Mouse (Mus musculus) liver, postnatal 0 days (tissue): ENCODE measurements at regions not wholly inside any gene's neighbourhood (a gene's known extent, or its start where the extent isn't known, plus 50 kb on each side); places are given as distances from the start of the nearest gene placed in this dataset.

Source experiments
- ATAC-seq: fragments of 200-750 bp; cut with Nextera tagmentation; 2 replicates; pipeline ENCODE4 v1.8.0; 2017; ENCODE audit warnings: mild to moderate bottlenecking, moderate library complexity
- DNase-seq: peaks from one replicate; pipeline ENCODE4 v3.0.0-alpha.2; 2016
- H3K27ac ChIP-seq: fragments of 300-500 bp; sonication (generic); 2 replicates; pipeline ENCODE4 v1.5.1; 2014; ENCODE audit warnings: antibody characterized with exemption, moderate library complexity, mild to moderate bottlenecking, low read depth
- H3K27me3 ChIP-seq: fragments of 300-500 bp; sonication (generic); 2 replicates; pipeline ENCODE4 v1.6.1; 2014; ENCODE audit warnings: low read length, control low read depth, mixed read lengths; ENCODE audit not compliant: insufficient read depth
- H3K36me3 ChIP-seq: fragments of 300-500 bp; sonication (generic); replicated peaks from 2 replicates; pipeline ENCODE4 v1.6.1; 2014; ENCODE audit warnings: mild to moderate bottlenecking, control low read depth, low read length, moderate library complexity, mixed read lengths; ENCODE audit not compliant: insufficient read depth
- H3K4me1 ChIP-seq: fragments of 300-500 bp; sonication (generic); 2 replicates; pipeline ENCODE4 v1.6.1; 2014; ENCODE audit warnings: antibody characterized with exemption, mild to moderate bottlenecking, control low read depth; ENCODE audit not compliant: insufficient read depth
- H3K4me2 ChIP-seq: fragments of 300-500 bp; sonication (generic); 2 replicates; pipeline ENCODE4 v1.6.1; 2014; ENCODE audit warnings: low read depth, mild to moderate bottlenecking, low read length, moderate library complexity, mixed read lengths
- H3K4me3 ChIP-seq: fragments of 300-500 bp; sonication (generic); 2 replicates; pipeline ENCODE4 v1.5.1; 2014; ENCODE audit warnings: low read depth, low read length
- H3K9ac ChIP-seq: fragments of 300-500 bp; sonication (generic); replicated peaks from 2 replicates; pipeline ENCODE4 v1.6.1; 2014; ENCODE audit warnings: mild to moderate bottlenecking, moderate library complexity
- H3K9me3 ChIP-seq: fragments of 300-500 bp; sonication (generic); 2 replicates; pipeline ENCODE4 v1.6.1; 2016; ENCODE audit warnings: mild to moderate bottlenecking, control low read depth, low read length, mixed read lengths
- CTCF ChIP-seq: sonication (generic); IDR thresholded peaks from 2 replicates; pipeline ENCODE4 v1.5.1; 2016; ENCODE audit warnings: antibody characterized with exemption, low read depth
- EP300 ChIP-seq: IDR thresholded peaks from 2 replicates; pipeline ENCODE4 v1.6.1; 2016; ENCODE audit warnings: antibody characterized with exemption, low read depth, mild to moderate bottlenecking
- WGBS: fragments of 180-500 bp; shearing (Covaris S2); extraction: QIAGEN DNeasy Blood & Tissue Kit; methylation state at CpG from one replicate; pipeline ENCODE4 v1.1.7; 2014; ENCODE audit not compliant: insufficient replicate concordance; 5-methylcytosine and 5-hydroxymethylcytosine counted together

DNA sequence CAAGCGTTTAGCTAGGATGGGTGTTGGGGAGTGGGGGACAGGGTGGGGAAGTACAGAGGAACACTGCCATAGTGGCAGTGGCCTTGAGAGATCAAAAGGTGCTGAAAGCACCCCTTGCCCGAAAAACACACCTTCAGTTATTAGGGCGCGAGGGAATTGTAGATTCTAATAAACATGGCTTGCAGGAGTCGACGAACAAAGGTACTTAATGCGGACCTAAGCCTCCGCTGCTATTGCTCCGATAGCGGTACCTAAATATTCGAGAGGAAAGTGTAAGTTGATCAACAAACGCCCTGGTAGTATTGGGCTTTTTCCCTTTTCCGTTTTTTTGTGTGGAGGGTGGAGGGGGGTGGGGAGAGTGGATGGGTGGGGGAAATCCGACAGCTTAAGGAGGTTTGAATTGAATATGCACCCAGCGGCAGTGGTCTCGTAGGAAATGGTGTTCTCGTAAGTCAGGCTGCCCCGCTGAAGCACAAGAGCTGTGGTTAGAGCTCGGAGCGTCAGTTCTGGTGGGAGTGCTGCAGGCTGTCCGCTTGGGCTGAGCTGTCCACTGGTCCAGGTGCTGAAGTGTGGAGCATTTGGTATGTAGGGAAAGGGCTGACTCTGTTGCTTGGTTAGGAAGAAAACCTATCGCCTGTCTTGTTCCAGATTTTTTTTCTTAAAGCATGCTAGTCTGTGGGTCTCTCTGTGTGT is 130.8 kb upstream of the Dpyd start:
- H3K4me2 ChIP-seq: peak overlapping the region; percentile 51
- DNase-seq (peak; percentile 77), ATAC-seq (peak; percentile 68; the same call in 1 of the 2 replicates)
- WGBS: 2% methylated on average over 22 of the region's 22 CpGs
- no peak overlapping the region for H3K27ac ChIP-seq
- H3K36me3 ChIP-seq: no peaks in the 10 kb centered on the region
- no peak overlapping the region for H3K9ac ChIP-seq
- no peaks in the 10 kb centered on the region for H3K9me3 ChIP-seq
- 0 out of 2 replicates have a peak overlapping the region, but pooled peaks have one; percentile 24 for H3K4me3 ChIP-seq
- H3K27me3 ChIP-seq: peaks cover 37% of the 10 kb centered on the region
- no peak for TF ChIP-seq EP300
- no peak for TF ChIP-seq CTCF
- no peaks in the 10 kb centered on the region; the same call in 1 of the 2 replicates for H3K4me1 ChIP-seq

DNA sequence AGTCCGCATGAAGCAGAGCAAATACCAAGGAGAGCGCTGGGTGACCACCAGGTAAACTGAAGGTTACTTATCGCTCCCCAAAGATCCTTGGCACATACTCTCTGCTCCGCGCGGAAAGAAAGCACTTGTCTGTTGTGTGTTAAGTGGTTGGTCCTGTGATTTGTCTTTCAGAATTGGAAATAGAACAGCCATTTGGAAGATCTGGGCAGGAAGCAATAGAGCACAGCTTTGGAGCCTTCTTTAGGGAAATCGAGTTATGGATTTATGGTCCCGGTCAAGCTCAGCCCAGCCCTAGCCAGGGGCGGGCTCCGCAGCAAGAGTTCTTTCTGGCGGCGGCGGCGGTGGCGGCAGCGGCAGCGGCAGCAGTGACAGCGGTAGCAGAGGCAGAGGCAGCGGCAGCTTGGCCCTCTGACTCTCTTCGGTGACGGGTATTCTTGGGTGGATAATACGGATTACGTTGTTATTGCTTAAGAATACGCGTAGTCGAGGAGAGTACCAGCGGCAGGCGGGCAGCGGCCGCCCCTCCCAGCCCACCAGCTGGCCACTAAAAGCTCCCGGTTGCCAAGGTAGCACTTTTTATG is 128.4 kb upstream of the Dpyd start:
- DNase-seq (peak; percentile 20), ATAC-seq (no peak)
- Histone ChIP-seq H3K4me3 (peak overlapping the region; percentile 45), H3K27ac (no peak overlapping the region), H3K4me1 (no peaks in the 10 kb centered on the region; the same call in 1 of the 2 replicates), H3K9ac (no peak overlapping the region), H3K9me3 (no peaks in the 10 kb centered on the region), H3K27me3 (peaks cover 37% of the 10 kb centered on the region), H3K36me3 (no peaks in the 10 kb centered on the region), H3K4me2 (peak overlapping the region; percentile 68)
- TF ChIP-seq CTCF (no peak), EP300 (no peak)
- 3% methylated on average over 31 of the region's 31 CpGs for WGBS

DNA sequence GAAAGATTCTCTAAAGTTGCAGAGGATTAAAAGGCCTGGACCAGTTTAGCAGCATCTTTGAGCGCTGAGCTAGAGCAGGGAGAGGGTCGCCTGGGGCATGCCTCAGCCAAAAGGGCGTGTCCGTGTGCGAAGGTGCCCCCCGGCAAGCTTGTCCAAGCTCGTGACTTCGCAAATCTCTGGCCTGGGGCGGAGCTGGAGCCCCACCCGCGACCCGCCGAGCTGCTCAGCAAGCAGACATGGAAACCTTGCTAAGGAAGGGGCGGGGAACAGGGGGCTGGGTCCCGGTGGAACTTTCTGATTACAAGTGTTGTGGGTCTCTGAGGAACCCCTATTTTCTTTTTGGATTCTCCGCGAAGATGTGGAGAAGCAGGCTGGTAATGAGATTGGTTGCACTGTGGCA is 127.6 kb upstream of the Dpyd start:
- 3% methylated on average over 17 of the region's 17 CpGs for WGBS
- no peak for TF ChIP-seq CTCF
- Histone ChIP-seq H3K4me2 (peak overlapping the region; percentile 68), H3K27me3 (peaks cover 37% of the 10 kb centered on the region), H3K4me3 (peak overlapping the region; percentile 45), H3K36me3 (no peaks in the 10 kb centered on the region), H3K9ac (no peak overlapping the region), H3K9me3 (no peaks in the 10 kb centered on the region), H3K4me1 (no peaks in the 10 kb centered on the region; the same call in 1 of the 2 replicates), H3K27ac (no peak overlapping the region)
- DNase-seq: no peak
- no peak for ATAC-seq

DNA sequence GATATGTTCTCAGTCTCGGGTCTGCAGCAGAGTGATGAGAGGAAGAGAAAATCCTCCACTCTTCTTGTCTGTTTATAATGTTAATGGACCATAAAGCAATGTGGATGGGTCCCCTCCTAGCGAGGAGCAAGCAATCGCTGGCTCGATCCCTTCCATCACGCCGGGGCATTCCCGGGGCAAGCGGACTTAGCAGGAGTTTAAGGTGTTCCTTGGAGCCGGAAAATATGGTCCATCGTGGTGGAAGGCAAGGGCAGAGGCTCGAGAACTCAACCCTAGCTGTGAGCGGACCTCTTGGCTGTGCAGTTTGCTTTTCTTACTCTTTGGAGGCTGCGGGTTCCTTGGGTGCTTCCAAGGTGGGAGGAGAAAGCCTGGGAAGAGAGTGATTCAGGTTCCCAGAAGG is 127.1 kb upstream of the Dpyd start:
- no peak for ATAC-seq
- Histone ChIP-seq H3K27ac (no peak overlapping the region), H3K4me3 (peak overlapping the region; percentile 45; the same call in 1 of the 2 replicates), H3K36me3 (no peaks in the 10 kb centered on the region), H3K4me2 (peak overlapping the region; percentile 68), H3K27me3 (peaks cover 37% of the 10 kb centered on the region), H3K9me3 (no peaks in the 10 kb centered on the region), H3K9ac (no peak overlapping the region), H3K4me1 (no peaks in the 10 kb centered on the region; the same call in 1 of the 2 replicates)
- TF ChIP-seq EP300: no peak
- no peak for TF ChIP-seq CTCF
- WGBS: 6% methylated on average over 13 of the region's 13 CpGs
- no peak for DNase-seq

DNA sequence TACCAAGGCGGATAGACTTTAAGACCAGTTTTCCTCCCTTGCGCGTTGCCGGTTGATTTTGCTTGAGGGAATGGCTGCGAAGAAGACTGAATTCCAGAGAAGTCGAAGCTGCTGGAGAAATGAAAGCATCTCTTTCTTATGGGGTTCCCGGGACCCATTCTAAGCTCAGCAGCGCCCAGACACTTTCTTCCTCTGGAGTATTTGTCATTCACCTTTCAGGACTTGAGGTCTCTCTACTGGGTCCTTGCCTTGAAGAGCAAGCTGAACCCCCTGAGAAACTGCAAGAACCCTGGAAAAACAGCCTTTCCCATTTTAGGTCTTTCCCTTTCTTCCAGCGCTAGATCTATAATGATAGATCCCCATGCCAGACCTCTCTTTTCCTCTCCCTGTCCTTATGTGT is 126.7 kb upstream of the Dpyd start:
- H3K4me2 ChIP-seq: peak overlapping the region; percentile 68
- DNase-seq: no peak
- no peak for ATAC-seq
- TF ChIP-seq CTCF: no peak
- no peak for TF ChIP-seq EP300
- peaks cover 36% of the 10 kb centered on the region for H3K27me3 ChIP-seq
- no peak overlapping the region for H3K27ac ChIP-seq
- H3K9me3 ChIP-seq: no peaks in the 10 kb centered on the region
- WGBS: 13% methylated on average over 9 of the region's 9 CpGs
- H3K36me3 ChIP-seq: no peaks in the 10 kb centered on the region
- no peaks in the 10 kb centered on the region; the same call in 1 of the 2 replicates for H3K4me1 ChIP-seq
- no peak overlapping the region for H3K4me3 ChIP-seq
- H3K9ac ChIP-seq: no peak overlapping the region

DNA sequence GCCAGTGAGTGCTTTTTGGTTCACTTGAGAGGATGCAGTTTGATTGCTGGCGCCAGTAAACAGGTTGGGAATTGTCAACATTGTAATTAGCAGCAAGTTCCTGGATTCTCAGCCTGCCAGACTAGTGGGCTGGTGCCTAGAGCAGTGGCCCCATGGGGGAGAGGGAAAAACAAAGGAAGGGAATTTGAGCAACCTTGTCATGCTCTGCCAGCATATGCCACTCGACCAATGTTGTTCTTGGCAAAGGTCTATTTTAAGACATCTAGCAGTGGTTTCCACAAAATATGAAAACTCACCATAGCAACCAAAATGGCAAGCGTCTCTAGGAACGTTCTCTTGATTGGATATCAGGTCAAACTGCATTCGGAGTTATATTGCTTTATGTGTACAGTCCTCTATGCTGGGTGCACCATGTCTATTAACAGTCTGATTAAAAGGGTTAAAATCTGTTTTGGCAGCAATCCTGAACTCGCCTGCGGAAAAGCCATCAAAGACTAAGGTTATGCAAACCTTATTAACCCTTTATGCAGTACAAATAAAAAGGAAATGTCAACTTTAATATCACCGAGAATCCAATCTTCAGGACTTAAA is 118.1 kb upstream of the Dpyd start:
- Histone ChIP-seq H3K9me3 (no peaks in the 10 kb centered on the region), H3K9ac (no peak overlapping the region), H3K4me2 (no peak overlapping the region), H3K4me3 (no peak overlapping the region), H3K27me3 (no peaks in the 10 kb centered on the region), H3K27ac (no peak overlapping the region), H3K36me3 (no peaks in the 10 kb centered on the region), H3K4me1 (no peaks in the 10 kb centered on the region)
- TF ChIP-seq EP300 (no peak), CTCF (no peak)
- 54% methylated on average over 8 of the region's 8 CpGs for WGBS
- DNase-seq (no peak), ATAC-seq (no peak)
